ENCODE assay signal across 19 mouse cellular contexts in the genomic region with DNA sequence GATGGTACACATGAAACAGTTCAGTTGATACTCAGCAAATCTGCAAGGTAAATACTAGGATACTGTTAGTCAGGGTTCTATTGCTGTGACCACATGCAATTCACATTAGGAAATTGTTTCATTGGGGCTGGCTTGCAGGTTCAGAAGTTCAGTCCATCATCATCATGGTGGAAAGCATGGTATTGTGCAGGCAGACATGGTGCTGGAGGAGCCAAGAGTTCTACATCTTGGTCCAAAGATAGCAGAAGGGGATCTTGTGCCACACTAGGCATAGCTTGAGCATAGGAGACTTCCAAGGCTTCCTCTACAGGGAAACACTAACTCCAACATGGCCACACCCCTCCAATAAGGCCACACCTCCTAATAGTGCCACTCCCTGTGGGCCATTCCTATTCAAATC.
"Had no signal": no experiment of that assay in that cellular context is flagged by ENCODE, and none has a peak within 500 bp of the region (broad histone marks: within the 10 kb centered on the region; RNA-seq: fewer than 3 reads in every experiment).

No protein-coding gene starts in this region.

- H3K4me2 ChIP-seq: limb, embryonic 12.5 days; limb, embryonic 15.5 days; liver, embryonic 11.5 days; lung, embryonic 14.5 days; midbrain, embryonic 12.5 days; midbrain, embryonic 15.5 days; neural tube, embryonic 12.5 days; neural tube, embryonic 15.5 days had no signal

- H3K27me3 ChIP-seq: limb, embryonic 15.5 days; neural tube, embryonic 12.5 days; neural tube, embryonic 15.5 days had no signal

- DNase-seq: kidney, postnatal 25 days; liver, postnatal 0 days; lung, embryonic 14.5 days; right cerebral cortex, adult 18-20 months; right cerebral cortex, postnatal 14 days; right cerebral cortex, postnatal 4 days; thymus, adult 2 months; thymus, postnatal 14 days; thymus, postnatal 4 days had no signal

- H3K4me3 ChIP-seq: limb, embryonic 12.5 days; limb, embryonic 15.5 days; midbrain, embryonic 12.5 days; midbrain, embryonic 15.5 days; neural tube, embryonic 12.5 days; neural tube, embryonic 15.5 days had no signal

- H3K9ac ChIP-seq: limb, embryonic 12.5 days; limb, embryonic 15.5 days; liver, embryonic 14.5 days; liver, postnatal 0 days; lung, embryonic 14.5 days; midbrain, embryonic 12.5 days; midbrain, embryonic 15.5 days; neural tube, embryonic 12.5 days; neural tube, embryonic 15.5 days had no signal

- H3K9me3 ChIP-seq: limb, embryonic 12.5 days; limb, embryonic 15.5 days; midbrain, embryonic 12.5 days; midbrain, embryonic 15.5 days; neural tube, embryonic 12.5 days; neural tube, embryonic 15.5 days had no signal

- H3K27ac ChIP-seq: limb, embryonic 12.5 days; limb, embryonic 15.5 days; liver, embryonic 14.5 days; macrophage; midbrain, embryonic 12.5 days; midbrain, embryonic 15.5 days; neural tube, embryonic 12.5 days; neural tube, embryonic 15.5 days; stomach, postnatal 0 days had no signal

- H3K36me3 ChIP-seq: limb, embryonic 12.5 days; limb, embryonic 15.5 days; midbrain, embryonic 12.5 days; midbrain, embryonic 15.5 days; neural tube, embryonic 12.5 days; neural tube, embryonic 15.5 days had no signal

- ATAC-seq: liver, postnatal 0 days; midbrain, embryonic 15.5 days had no signal
